Mouse (Mus musculus) ES-CJ7 (cell line): ENCODE measurements around the gene Rapgefl1.

ENCODE experiments used
- DNase-seq: peaks from one replicate; pipeline ENCODE4 v3.0.0; 2011; ENCODE audit warnings: low read depth, low spot score

Gene Rapgefl1

GRCm38 (mm10) chr11:98836651-98837141 lies at the start of gene Rapgefl1:
Gene Rapgefl1 (plus strand): TSS chr11:98836785.
- peak; percentile 74 for DNase-seq

- DNase-seq: no peak
These were observed 49.4 kb upstream of the Rapgefl1 start for GRCm38 (mm10) chr11:98787229-98787628.

GRCm38 (mm10) chr11:98787691-98788090 lies 48.9 kb upstream of the Rapgefl1 start:
- DNase-seq: no peak

- DNase-seq: no peak
These were observed 48.4 kb upstream of the Rapgefl1 start for GRCm38 (mm10) chr11:98788139-98788538.

GRCm38 (mm10) chr11:98788550-98789218 lies 47.9 kb upstream of the Rapgefl1 start:
- peak; percentile 97 for DNase-seq

- DNase-seq: no peak
These were observed 47.3 kb upstream of the Rapgefl1 start for GRCm38 (mm10) chr11:98789219-98789807.

- DNase-seq: no peak
These were observed 46.8 kb upstream of the Rapgefl1 start for GRCm38 (mm10) chr11:98789824-98790223.

- no peak for DNase-seq
These were observed 45.9 kb upstream of the Rapgefl1 start for GRCm38 (mm10) chr11:98790631-98791205.

- DNase-seq: no peak
These were observed 45.1 kb upstream of the Rapgefl1 start for GRCm38 (mm10) chr11:98791448-98791847.

GRCm38 (mm10) chr11:98792081-98792480 lies 44.5 kb upstream of the Rapgefl1 start:
- peak; percentile 95 for DNase-seq

- DNase-seq: peak; percentile 73
These were observed 42.0 kb upstream of the Rapgefl1 start for GRCm38 (mm10) chr11:98794469-98795014.

- DNase-seq: peak; percentile 78
These were observed 41.4 kb upstream of the Rapgefl1 start, which contains the start of gene Msl1 for GRCm38 (mm10) chr11:98795015-98795713. Gene Msl1 (plus strand): TSS chr11:98795516.

- DNase-seq: no peak
These were observed 40.7 kb upstream of the Rapgefl1 start for GRCm38 (mm10) chr11:98795714-98796514.

GRCm38 (mm10) chr11:98796515-98797216 lies 39.9 kb upstream of the Rapgefl1 start:
- DNase-seq: peak; percentile 88

GRCm38 (mm10) chr11:98797306-98797705 lies 39.3 kb upstream of the Rapgefl1 start:
- DNase-seq: no peak

- DNase-seq: no peak
These were observed 38.7 kb upstream of the Rapgefl1 start for GRCm38 (mm10) chr11:98797909-98798308.

- no peak for DNase-seq
These were observed 32.0 kb upstream of the Rapgefl1 start, which contains the start of gene Casc3 for GRCm38 (mm10) chr11:98804605-98805004. Gene Casc3 (plus strand): TSS chr11:98804905.

- DNase-seq: no peak
These were observed 28.2 kb upstream of the Rapgefl1 start for GRCm38 (mm10) chr11:98808417-98808816.

- DNase-seq: peak; percentile 99
These were observed 26.9 kb upstream of the Rapgefl1 start for GRCm38 (mm10) chr11:98809457-98810290.
